Mouse (Mus musculus): ENCODE data around the gene Araf. TPM values are rescaled to one million over a fixed set of nuclear protein-coding genes. Genes with fewer than 3 reads are reported as not detected.
A peak's percentile ranks its signal among the peaks of the same experiment; 100 is the strongest.

Gene Araf
- 233 and 295 TPM in 2 replicates for polyA plus RNA-seq (2015; fragmentation: Nextera tagmentation; extraction: Ambion mirVana)

- peak within 1 kb of the TSS; percentile 68 for H3K9ac ChIP-seq (replicated peaks; ENCODE audit: low read depth, low read length)
- H3K4me2 ChIP-seq (ENCODE audit: low read length): peak within 1 kb of the TSS; percentile 58
- peak; percentile 54 for ATAC-seq
- H3K4me3 ChIP-seq (replicated peaks; ENCODE audit: low read length): peak within 1 kb of the TSS; percentile 51
- no peaks in the 10 kb centered on the region for H3K4me1 ChIP-seq (replicated peaks; ENCODE audit: control insufficient read depth, insufficient read depth, low read length)
- 29% methylated on average over 5 of the region's 7 CpGs for WGBS
- H3K27ac ChIP-seq (ENCODE audit: low read length): peak within 1 kb of the TSS; percentile 96
- no peaks in the 10 kb centered on the region for H3K27me3 ChIP-seq (replicated peaks; ENCODE audit: control insufficient read depth, insufficient read depth, low read length)
- H3K9me3 ChIP-seq (ENCODE audit: control insufficient read depth, low read length): no peaks in the 10 kb centered on the region
- H3K36me3 ChIP-seq (ENCODE audit: control insufficient read depth, insufficient read depth): no peaks in the 10 kb centered on the region
These were observed at the start of gene Araf for GRCm38 (mm10) chrX:20797681-20798080. TSS of gene Araf (plus strand) at chrX:20797814.

- Histone ChIP-seq H3K4me2 (ENCODE audit: low read length) (no peak overlapping the region), H3K36me3 (ENCODE audit: control insufficient read depth, insufficient read depth) (no peaks in the 10 kb centered on the region), H3K27me3 (replicated peaks; ENCODE audit: control insufficient read depth, insufficient read depth, low read length) (no peaks in the 10 kb centered on the region), H3K9me3 (ENCODE audit: control insufficient read depth, low read length) (no peaks in the 10 kb centered on the region), H3K4me1 (replicated peaks; ENCODE audit: control insufficient read depth, insufficient read depth, low read length) (no peaks in the 10 kb centered on the region), H3K4me3 (replicated peaks; ENCODE audit: low read length) (no peak overlapping the region), H3K9ac (replicated peaks; ENCODE audit: low read depth, low read length) (no peak overlapping the region), H3K27ac (ENCODE audit: low read length) (no peak overlapping the region)
- WGBS: 85% methylated on average over 2 of the region's 2 CpGs
- ATAC-seq: no peak
These were observed 48.8 kb upstream of the Araf start for GRCm38 (mm10) chrX:20748829-20749228.

GRCm38 (mm10) chrX:20761201-20761600 is 36.4 kb upstream of the Araf start:
- no peaks in the 10 kb centered on the region for H3K27me3 ChIP-seq (replicated peaks; ENCODE audit: control insufficient read depth, insufficient read depth, low read length)
- H3K36me3 ChIP-seq (ENCODE audit: control insufficient read depth, insufficient read depth): no peaks in the 10 kb centered on the region
- H3K4me1 ChIP-seq (replicated peaks; ENCODE audit: control insufficient read depth, insufficient read depth, low read length): no peaks in the 10 kb centered on the region
- H3K27ac ChIP-seq (ENCODE audit: low read length): no peak overlapping the region
- no peak overlapping the region for H3K9ac ChIP-seq (replicated peaks; ENCODE audit: low read depth, low read length)
- no peak overlapping the region for H3K4me3 ChIP-seq (replicated peaks; ENCODE audit: low read length)
- WGBS: 86% methylated on average over 4 of the region's 4 CpGs
- H3K4me2 ChIP-seq (ENCODE audit: low read length): no peak overlapping the region
- ATAC-seq: no peak
- H3K9me3 ChIP-seq (ENCODE audit: control insufficient read depth, low read length): no peaks in the 10 kb centered on the region

GRCm38 (mm10) chrX:20770697-20771381 is 26.8 kb upstream of the Araf start:
- H3K27ac ChIP-seq (ENCODE audit: low read length): no peak overlapping the region
- peak; percentile 82 for ATAC-seq

GRCm38 (mm10) chrX:20771666-20772065 is 25.9 kb upstream of the Araf start:
- whole genome bisulfite sequencing: 76% methylated on average over 2 of the region's 2 CpGs
- no peak overlapping the region for H3K4me3 ChIP-seq (replicated peaks; ENCODE audit: low read length)

More at GRCm38 (mm10) chrX:20770697-20771381, 26.8 kb upstream of the Araf start:
- 6% methylated on average over 1 of the region's 1 CpGs for WGBS
- Histone ChIP-seq H3K4me3 (replicated peaks; ENCODE audit: low read length) (no peak overlapping the region), H3K36me3 (ENCODE audit: control insufficient read depth, insufficient read depth) (no peaks in the 10 kb centered on the region), H3K4me2 (ENCODE audit: low read length) (no peak overlapping the region), H3K9ac (replicated peaks; ENCODE audit: low read depth, low read length) (no peak overlapping the region), H3K9me3 (ENCODE audit: control insufficient read depth, low read length) (no peaks in the 10 kb centered on the region), H3K4me1 (replicated peaks; ENCODE audit: control insufficient read depth, insufficient read depth, low read length) (no peaks in the 10 kb centered on the region), H3K27me3 (replicated peaks; ENCODE audit: control insufficient read depth, insufficient read depth, low read length) (no peaks in the 10 kb centered on the region)

GRCm38 (mm10) chrX:20775271-20776016 is 22.2 kb upstream of the Araf start:
- Histone ChIP-seq H3K9ac (replicated peaks; ENCODE audit: low read depth, low read length) (no peak overlapping the region), H3K27ac (ENCODE audit: low read length) (no peak overlapping the region), H3K36me3 (ENCODE audit: control insufficient read depth, insufficient read depth) (no peaks in the 10 kb centered on the region), H3K4me1 (replicated peaks; ENCODE audit: control insufficient read depth, insufficient read depth, low read length) (no peaks in the 10 kb centered on the region), H3K4me2 (ENCODE audit: low read length) (no peak overlapping the region), H3K9me3 (ENCODE audit: control insufficient read depth, low read length) (no peaks in the 10 kb centered on the region), H3K4me3 (replicated peaks; ENCODE audit: low read length) (no peak overlapping the region), H3K27me3 (replicated peaks; ENCODE audit: control insufficient read depth, insufficient read depth, low read length) (no peaks in the 10 kb centered on the region)
- WGBS: 53% methylated on average over 19 of the region's 19 CpGs
- ATAC-seq: no peak

More at GRCm38 (mm10) chrX:20771666-20772065, 25.9 kb upstream of the Araf start:
- H3K27ac ChIP-seq (ENCODE audit: low read length): no peak overlapping the region
- no peaks in the 10 kb centered on the region for H3K27me3 ChIP-seq (replicated peaks; ENCODE audit: control insufficient read depth, insufficient read depth, low read length)
- no peaks in the 10 kb centered on the region for H3K9me3 ChIP-seq (ENCODE audit: control insufficient read depth, low read length)
- ATAC-seq: no peak
- no peaks in the 10 kb centered on the region for H3K36me3 ChIP-seq (ENCODE audit: control insufficient read depth, insufficient read depth)
- H3K4me2 ChIP-seq (ENCODE audit: low read length): no peak overlapping the region
- no peak overlapping the region for H3K9ac ChIP-seq (replicated peaks; ENCODE audit: low read depth, low read length)
- H3K4me1 ChIP-seq (replicated peaks; ENCODE audit: control insufficient read depth, insufficient read depth, low read length): no peaks in the 10 kb centered on the region

- no peak overlapping the region for H3K4me3 ChIP-seq (replicated peaks; ENCODE audit: low read length)
- no peak overlapping the region for H3K9ac ChIP-seq (replicated peaks; ENCODE audit: low read depth, low read length)
- no peak for ATAC-seq
- H3K36me3 ChIP-seq (ENCODE audit: control insufficient read depth, insufficient read depth): no peaks in the 10 kb centered on the region
- H3K4me1 ChIP-seq (replicated peaks; ENCODE audit: control insufficient read depth, insufficient read depth, low read length): no peaks in the 10 kb centered on the region
- no peak overlapping the region for H3K4me2 ChIP-seq (ENCODE audit: low read length)
- no peaks in the 10 kb centered on the region for H3K9me3 ChIP-seq (ENCODE audit: control insufficient read depth, low read length)
- no peaks in the 10 kb centered on the region for H3K27me3 ChIP-seq (replicated peaks; ENCODE audit: control insufficient read depth, insufficient read depth, low read length)
- H3K27ac ChIP-seq (ENCODE audit: low read length): no peak overlapping the region
These were observed 20.0 kb upstream of the Araf start for GRCm38 (mm10) chrX:20777619-20778018.

- no peak for ATAC-seq
- WGBS: 68% methylated on average over 2 of the region's 2 CpGs
- H3K4me3 ChIP-seq (replicated peaks; ENCODE audit: low read length): no peak overlapping the region
These were observed 10.3 kb upstream of the Araf start for GRCm38 (mm10) chrX:20787309-20787708.

GRCm38 (mm10) chrX:20792417-20792816 is 5.2 kb upstream of the Araf start:
- Histone ChIP-seq H3K9ac (replicated peaks; ENCODE audit: low read depth, low read length) (no peak overlapping the region), H3K36me3 (ENCODE audit: control insufficient read depth, insufficient read depth) (no peaks in the 10 kb centered on the region), H3K4me3 (replicated peaks; ENCODE audit: low read length) (no peak overlapping the region), H3K27me3 (replicated peaks; ENCODE audit: control insufficient read depth, insufficient read depth, low read length) (no peaks in the 10 kb centered on the region), H3K27ac (ENCODE audit: low read length) (no peak overlapping the region), H3K9me3 (ENCODE audit: control insufficient read depth, low read length) (no peaks in the 10 kb centered on the region), H3K4me1 (replicated peaks; ENCODE audit: control insufficient read depth, insufficient read depth, low read length) (no peaks in the 10 kb centered on the region), H3K4me2 (ENCODE audit: low read length) (no peak overlapping the region)
- WGBS: 23% methylated on average over 3 of the region's 3 CpGs
- no peak for ATAC-seq

More at GRCm38 (mm10) chrX:20787309-20787708, 10.3 kb upstream of the Araf start:
- Histone ChIP-seq H3K9me3 (ENCODE audit: control insufficient read depth, low read length) (no peaks in the 10 kb centered on the region), H3K27me3 (replicated peaks; ENCODE audit: control insufficient read depth, insufficient read depth, low read length) (no peaks in the 10 kb centered on the region), H3K4me2 (ENCODE audit: low read length) (no peak overlapping the region), H3K4me1 (replicated peaks; ENCODE audit: control insufficient read depth, insufficient read depth, low read length) (no peaks in the 10 kb centered on the region), H3K36me3 (ENCODE audit: control insufficient read depth, insufficient read depth) (no peaks in the 10 kb centered on the region), H3K9ac (replicated peaks; ENCODE audit: low read depth, low read length) (no peak overlapping the region), H3K27ac (ENCODE audit: low read length) (no peak overlapping the region)

Data from forebrain, embryonic 16.5 days (tissue).